Mouse (Mus musculus) cerebellum, adult (tissue): ENCODE results near the gene Fam19a5.
A peak's percentile ranks its signal among the peaks of the same experiment; 100 is the strongest.

Experiments
- ATAC-seq: cut with Nextera tagmentation; 2 replicates; pipeline ENCODE4 v1.9.2; 2017; ENCODE audit warnings: mild to moderate bottlenecking, moderate library complexity, mixed read lengths; ENCODE audit not compliant: insufficient number of reproducible peaks, low FRiP score, low TSS enrichment

Fam19a5 gene

DNA sequence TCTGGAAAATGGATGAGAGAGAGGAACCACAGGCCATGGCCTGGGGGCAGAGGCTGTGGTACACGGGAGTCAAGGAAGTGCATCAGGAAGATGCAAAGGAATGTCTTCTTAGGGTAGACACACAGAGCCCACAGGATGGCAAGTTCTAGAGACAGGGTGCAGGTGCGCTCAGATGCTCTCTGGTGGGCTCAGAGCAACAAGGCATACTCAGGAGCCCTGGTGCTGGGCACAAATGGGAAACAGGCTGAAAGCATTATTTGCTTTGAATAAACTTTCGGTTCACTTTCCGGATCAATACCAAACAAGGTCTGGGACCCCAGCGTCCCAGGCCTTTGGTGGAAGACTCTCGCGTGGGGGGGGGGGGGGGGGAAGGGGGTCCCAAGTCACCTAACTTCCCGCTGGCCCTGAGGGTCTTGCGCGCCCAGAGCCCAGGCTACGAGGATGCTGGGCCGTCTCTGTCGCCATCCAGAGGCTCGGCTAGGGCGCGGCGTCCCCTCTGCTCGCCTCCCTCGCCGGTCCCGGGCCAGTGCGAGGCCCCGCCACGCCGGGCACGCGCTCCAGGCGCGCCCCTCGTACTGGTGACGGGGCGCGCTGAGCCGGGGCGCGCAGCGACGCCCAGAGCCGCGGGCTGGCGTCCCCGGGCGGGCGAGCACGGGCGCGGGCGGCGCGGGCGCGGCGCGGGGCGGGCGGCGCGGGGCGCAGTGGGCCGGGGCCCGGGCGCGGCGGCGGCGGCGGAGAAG, at the start of gene Fam19a5:
TSS of gene Fam19a5 (plus strand) at position 701 of the 740 bp plus-strand sequence.
- peak; percentile 61 for ATAC-seq

DNA sequence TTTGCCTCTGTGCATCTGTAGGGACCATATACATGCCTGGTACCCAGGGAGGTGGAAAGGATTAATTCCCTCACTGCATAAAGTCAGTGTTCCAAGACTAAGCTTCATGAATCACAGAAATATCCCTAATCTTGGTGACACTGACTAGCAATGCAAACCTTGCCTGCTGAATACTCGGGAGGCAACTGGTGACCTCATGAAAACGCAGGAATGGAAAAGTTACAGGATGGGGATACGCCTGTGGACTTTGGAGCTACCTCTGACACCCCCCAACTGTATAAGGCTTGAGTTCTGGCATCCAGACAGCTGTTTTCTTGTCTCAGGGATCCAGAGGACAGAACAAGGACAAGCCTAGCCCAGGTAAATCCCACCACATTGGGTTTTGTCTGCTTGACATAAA, 42.4 kb upstream of the Fam19a5 start:
- ATAC-seq, result no peak

DNA sequence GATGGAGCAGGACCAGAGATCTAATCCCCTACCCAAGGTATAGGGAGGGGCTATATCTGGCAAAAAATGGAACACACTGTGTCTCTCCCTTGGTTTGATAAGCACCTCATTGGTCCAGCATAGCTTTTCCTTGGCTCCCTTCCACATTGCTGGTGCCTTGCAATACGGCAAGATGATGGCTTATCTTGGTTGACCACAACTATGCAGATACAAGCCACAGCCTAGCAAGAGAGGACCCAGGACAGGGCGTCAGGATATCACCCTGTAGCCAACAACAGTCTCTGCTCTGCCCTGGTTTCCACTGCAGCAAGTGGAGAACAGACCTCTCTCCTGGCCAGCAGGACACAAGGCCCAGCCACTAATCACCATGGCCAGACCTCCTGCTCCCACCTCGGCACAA, 36.8 kb upstream of the Fam19a5 start:
- no peak for ATAC-seq

DNA sequence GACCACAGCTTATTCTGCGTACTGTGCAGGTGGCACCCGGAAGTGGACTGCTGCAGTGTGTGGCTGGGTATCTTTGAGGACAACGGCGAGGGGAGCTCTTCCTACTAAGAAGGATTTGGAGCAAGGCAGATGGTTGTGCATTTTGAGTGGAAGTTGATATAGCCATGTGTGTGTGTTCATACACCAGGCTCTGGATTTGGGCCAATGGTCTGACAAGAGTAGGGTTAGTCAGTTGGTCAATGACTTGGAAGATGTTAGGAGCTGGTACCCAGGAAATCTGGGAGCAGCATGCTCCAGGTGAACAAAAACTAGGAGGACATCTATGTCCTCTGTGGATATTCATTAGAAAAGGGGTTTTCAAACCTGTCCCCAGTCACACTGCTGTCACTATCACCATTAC, 33.2 kb upstream of the Fam19a5 start:
- ATAC-seq, result no peak

DNA sequence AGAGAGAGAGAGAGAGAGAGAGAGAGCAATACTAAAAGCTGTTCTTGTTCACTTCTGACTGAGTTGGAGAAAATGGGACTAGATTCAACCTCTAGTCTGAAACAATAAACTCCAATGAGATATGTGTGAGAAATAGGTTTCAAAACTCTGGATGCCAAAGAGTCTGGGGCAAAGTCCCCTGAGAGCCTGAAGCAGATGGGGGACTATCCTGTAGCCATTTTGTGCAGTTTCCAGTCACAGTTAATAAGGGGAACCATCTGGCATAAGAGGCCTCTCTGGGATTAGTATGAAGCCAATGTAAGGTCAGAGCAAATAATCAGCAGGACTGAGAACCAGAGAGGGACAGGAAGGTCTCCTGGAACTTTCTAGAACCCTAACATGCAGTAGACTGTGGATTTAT, 25.9 kb upstream of the Fam19a5 start:
- ATAC-seq, result no peak

DNA sequence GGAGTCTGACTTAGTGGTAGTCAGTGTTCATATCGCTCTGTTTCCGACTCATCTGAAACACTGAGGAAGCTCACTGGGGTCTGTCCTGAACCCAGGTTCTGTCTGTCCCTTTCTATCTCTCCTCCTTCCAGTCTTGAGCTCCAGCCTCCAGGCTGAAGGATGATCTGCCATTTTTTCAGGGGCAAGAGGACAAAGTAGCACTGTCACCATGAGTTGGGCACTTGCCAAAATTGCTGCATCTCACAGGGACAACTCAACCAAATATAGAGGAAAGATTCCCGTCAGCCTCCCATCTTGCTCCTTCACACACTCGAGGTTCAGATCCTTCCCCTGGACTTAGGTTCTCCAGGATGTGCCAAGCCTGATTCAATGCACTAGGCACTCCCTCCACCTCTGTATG, 14.8 kb upstream of the Fam19a5 start:
- ATAC-seq, result no peak

DNA sequence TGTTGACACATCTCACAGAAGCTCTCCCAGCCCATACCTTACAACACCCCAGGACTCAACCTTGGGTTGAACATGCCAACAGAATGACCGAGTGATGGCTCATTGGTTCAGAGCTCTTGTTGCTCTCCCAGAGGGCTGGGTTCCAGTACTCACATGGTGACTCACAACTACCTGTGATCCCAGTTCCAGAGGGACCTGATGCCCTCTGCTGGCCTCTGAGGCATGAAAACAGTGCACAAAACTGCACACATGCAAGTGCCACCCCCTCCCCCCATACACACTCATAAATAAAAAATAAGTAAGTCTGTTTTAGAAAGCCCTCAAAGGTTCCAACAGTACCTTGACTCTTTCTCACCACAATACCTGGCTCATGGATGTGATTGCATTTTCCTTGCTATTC, 2.4 kb upstream of the Fam19a5 start:
- ATAC-seq, result no peak

DNA sequence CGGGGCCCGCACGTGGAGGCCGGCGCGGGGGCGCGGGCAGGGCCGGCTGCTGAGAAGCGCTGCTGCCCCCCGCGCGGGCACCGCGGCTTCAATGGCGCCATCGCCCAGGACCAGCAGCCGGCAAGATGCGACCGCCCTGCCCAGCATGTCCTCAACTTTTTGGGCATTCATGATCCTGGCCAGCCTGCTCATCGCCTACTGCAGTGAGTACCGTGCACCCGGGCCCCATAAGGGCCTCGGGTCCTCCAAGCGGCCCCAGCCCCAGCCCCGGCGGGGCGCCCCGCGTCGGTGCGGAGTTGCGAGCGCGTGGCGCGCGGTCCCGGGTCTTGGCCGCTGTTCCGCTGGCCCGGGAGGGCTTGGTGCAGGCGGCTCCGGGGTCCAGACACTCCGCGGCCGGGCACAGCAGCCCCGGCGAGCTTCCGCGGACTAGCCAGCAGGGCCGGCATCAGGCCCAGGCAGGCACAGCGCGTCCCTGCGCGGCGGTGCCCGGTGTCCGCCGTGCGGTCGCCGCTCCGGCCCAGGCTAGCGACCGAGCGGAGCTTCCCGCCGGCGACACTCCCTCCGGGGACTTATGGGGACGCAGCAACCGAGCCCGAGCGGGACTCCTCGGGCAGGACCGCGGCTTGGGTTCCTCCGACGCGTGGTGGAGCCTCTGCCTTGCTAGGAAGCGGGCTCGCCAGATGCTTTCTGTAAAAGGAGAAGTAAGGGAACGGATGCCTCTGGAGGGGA, 466 bp downstream of the Fam19a5 start:
- ATAC-seq, result peak; percentile 22; the same call in 1 of the 2 replicates

DNA sequence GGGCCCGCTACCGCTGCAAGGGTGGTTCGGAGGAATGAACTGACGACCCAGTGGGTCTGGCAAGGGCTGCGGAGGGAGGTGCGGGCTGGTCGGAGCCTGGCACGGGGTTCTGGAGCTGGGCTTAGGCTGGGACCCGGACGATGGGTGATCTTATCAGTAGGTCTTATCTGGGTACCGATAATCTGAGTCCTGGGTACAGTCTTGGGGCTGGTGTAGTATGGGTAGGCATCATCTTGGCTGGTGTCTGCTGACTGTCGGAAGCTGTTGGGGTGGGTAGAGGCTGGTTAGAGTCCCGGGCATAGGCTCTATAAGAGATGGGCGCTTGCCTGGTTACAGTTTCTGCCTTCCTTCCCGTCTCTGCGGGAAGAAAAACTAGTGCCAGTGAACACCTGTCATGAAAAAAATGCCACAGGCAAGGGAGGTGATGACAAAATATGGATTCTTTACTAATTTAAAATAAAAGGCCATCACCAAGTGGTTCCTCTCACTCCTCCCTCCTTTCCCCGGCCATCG, 1.1 kb downstream of the Fam19a5 start:
- ATAC-seq, result 0 out of 2 replicates have a peak, but pooled peaks have one; percentile 7

DNA sequence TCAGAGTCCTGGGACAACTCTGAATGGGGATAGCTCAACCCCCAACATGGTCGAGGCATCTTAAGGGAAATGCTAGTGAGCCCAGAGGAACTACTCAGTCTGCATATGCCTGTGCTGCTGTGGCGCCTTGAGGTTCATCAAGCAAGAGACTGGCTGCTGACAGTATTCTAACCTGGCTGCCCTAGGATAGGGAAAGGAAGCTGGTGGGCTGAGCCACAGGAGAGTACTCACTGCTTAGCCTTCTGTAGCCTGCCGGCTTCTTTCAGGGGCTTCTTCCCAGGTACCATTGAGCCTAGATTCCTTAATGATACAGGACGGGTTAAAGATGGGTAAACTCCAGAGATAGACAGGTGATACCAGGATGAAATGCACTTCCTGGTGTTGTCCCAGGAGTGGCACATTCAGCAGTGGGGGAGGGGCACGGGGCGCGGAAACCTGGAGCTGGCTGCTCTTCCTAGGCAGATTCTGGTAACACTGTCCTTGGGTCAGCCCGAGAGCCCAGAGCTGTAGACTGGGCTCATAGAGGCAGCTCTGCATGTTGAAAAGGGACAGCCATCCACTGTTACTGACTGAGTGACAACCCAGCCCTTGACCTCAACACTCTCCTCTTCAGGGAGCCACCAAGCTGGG, 1.7 kb downstream of the Fam19a5 start:
- ATAC-seq, result no peak

DNA sequence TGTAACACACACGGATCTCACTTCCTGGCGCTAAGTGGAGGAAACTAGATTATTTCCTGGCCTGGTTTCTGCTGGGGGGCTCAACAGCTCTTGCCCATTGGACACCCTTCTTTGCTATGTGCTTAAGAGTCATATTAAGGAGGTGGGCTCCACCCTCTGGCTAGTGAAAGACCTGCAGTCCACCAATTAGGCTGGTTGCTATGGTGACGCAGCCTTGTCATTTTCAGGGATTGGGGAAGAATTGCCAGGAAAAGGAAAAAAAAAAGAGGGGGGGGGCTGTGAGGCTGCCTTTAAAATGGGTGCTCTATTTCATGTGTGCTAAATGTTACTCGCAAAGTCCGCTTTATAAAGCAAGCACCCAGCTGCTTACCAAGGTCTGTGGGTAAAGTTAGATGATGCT, 2.9 kb downstream of the Fam19a5 start:
- ATAC-seq, result no peak

DNA sequence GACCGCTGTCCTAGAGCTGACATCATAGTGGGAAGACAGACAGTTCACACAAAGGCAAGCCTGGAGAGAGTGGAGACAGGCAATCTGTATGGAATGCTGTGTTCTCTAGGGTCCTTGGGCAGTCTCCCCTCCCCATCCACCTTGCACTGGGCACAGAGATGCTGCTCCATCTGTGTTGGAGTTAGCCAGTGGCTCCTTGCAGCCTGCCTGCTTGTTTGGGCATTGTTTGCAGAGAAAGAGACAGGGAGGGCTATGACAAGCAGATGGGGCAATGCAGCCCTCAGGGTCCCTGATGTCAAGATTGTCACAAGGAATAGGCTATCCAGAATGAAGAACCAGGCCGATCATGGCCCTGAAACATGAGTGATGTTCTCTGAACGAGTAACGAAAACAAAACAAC, 5.6 kb downstream of the Fam19a5 start:
- no peak for ATAC-seq

DNA sequence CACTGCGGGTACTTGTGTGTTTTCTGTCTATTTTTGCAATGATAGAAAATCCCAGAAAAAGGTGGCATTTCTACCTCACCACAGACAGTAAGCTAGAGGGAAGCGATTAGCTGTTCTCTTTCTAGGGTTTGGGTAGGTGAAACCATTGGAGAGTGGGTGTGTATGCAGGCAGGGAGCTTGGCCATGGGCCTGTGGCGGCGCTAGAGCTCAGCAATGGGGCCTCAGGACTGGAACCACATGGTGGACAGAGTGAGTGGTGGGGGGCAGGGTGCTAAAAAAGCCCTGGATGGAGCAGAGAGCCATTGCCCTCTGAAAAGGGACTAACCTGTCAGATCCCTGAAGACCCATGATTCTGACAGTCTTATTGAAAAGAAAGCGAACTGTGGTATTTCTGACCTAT, 6.7 kb downstream of the Fam19a5 start:
- ATAC-seq, result no peak

DNA sequence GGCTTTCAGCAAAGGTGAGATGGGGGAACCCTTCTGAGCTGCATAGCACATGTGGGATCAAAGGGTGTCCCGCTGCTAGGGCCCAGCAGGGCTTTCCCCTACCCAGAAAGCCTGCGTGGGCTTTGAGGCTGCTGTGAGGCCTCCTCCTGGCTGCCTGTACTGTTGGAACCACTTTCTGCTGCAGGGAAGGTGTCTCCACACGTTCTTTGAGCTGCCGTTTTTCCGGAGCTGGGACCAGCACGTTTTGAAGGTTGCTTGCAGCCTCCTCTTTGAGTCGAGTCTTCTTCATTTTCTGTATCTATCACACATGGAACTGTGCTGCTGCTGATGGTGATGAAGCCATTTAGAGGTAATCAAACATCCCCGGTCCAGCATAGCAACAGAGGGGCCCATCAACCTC, 7.5 kb downstream of the Fam19a5 start:
- ATAC-seq, result no peak

DNA sequence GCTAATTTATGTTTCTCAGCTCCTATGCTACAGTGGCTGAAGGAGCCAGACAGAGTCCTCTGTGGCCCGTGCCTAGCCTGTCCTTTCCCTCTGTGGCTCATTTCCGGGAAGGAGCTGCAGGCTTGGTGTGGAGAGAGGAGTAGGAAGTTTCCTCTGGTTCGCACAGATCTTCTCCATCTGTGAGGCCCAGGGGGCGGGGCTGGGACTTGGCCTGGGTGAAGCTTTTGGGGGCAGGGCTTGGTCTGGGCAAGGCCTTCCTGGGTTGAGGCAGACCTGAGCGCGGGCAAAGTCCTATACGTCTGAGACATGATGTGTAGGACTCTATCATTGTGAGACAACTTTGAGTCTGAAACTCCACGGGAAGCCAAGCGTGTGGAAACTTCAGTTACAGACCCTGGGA, 11.7 kb downstream of the Fam19a5 start:
- no peak for ATAC-seq

DNA sequence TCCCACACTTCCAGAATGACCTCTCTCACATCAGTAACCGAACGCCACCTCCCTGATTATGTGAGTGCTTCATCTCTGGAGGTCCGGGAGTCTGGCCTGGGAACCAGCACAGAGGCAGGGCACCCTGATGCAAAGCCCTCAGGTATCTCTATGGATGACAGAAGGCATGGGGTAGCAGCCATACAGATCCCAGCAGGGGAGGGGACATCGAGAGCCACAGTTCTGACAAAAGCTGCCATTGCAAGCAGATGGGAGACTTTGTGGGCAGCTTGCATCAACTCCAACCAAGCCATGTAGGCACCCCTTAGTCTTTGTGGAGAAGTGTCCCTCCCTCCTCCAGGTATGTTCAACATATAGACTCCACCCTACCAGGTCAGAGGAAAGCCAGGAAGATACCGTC, 20.2 kb downstream of the Fam19a5 start:
- no peak for ATAC-seq

DNA sequence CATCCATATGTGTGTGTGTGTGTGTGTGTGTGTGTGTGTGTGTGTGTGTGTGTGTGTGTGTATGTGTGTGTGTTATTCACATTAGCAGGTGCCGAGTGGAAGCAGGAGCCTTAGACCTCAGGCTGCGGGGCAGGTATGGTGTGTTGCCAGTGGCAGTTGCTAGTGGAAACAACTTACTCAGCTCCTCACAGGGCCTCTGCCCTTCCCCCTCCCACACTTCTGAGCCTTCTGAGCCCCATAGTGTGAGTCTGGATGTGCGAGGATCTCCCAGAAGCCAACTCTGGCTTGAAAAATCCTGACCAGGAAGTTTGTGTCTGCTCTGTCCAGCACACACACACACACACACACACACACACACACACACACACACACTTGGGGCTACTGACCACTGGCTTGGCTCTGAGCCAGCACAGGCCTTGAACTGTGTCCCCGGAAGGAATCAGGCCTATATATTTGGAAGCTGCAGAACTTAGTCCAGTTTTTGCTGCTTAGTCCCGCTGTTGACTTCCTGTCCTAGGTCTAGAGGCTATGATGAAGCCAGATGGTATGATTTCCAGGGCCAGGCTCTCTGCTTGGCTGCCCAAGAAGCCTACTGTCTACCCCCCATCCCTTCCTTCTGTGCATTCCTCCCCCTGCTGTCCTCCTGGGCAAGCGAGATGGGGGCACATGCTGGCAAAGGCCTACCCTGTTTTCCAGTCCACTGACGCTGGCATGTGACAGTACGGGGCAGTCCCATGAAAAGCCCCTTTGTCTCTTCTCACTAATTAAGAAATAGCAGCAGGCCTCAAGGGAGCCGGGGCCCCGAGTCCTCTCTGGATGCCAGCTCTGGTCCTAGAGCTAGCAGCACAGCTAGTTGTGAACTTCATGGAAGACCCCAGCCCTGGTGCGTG, 22.2 kb downstream of the Fam19a5 start:
- ATAC-seq, result peak; percentile 80

DNA sequence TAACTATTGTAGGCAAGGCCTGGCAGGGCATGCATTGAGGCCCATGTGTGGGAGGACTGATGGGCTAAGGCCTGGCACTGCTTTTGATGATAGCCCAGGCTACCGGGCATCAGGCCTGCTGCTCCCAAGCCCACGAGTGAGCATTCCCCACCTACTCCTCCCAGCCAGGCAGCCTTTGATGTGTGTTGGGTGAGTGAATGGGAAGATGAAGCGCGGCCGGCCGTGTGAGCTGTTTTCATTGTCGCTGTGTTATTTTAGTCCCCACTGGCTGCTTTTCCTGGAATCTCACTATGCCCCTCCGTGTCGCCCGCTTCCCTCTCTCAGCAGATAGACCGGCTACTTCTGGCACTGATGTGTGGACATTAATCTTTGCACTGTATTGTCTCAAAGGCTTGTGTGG, 26.1 kb downstream of the Fam19a5 start:
- no peak for ATAC-seq

DNA sequence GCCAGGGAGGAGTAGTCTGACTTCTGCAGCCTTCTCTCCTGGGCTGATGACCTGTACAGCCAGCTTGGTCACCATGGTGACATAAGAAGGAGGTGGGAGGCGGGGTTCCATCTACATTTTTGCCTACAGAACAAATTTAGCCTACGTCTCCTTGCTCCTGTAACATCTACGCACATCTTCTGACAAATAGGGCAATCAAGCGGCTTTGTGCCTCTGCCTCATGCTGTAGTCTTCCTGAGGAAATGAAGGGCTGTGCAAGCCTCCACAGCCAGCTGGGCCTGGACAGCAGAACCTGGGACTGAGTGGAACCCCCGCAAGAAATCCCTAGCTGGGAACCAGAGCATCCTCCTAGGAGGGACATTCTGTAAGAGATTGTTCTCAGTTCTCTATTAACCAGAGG, 35.8 kb downstream of the Fam19a5 start:
- ATAC-seq, result no peak

DNA sequence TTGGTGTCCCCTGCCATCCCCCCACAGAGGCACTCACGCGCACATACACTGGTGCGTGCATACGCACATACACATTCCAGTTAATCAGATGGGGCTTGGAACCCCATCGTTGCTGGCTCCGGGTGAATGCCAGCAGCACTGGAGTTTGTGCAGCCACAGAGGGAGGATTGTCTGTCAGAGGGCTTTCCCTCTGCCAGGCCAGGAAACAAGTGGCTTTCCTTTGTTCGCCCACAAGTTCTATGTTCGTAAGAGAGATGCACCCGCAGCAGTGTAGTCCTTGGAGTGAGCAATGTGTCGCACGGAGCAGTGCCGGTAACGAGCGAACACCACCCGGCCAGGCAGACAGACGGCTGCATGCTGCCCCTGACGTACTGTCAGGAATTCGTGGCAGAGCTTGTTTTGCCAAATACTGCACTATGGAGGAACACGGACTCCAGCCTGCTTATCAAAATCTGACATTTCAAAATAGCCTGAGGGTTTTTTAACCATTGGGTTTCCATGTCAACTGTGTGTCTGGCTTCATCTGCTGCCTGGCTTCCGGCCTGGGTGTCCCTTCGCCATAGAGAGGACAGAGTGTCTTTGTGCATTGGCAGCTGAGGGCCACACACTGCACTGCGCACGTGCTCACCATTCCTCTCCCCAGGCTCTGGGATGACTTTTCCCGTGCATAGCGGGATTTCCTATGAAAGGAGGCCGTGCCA, 40.0 kb downstream of the Fam19a5 start:
- no peak for ATAC-seq
